9 mouse cellular contexts compared by ENCODE assay signal in genomic region chr13:83987746-83988423, GRCm38 (mm10).
A peak's percentile ranks its signal among the peaks of the same experiment; 100 is the strongest.
DNase-seq lines count a peak whose midpoint lies in the region; ATAC-seq lines count a peak whose summit lies in the region.
"Had no signal": no experiment of that assay in that cellular context is flagged by ENCODE, and none has a peak within 500 bp of the region (broad histone marks: within the 10 kb centered on the region; RNA-seq: fewer than 3 reads in every experiment).

No protein-coding gene starts in this region.

- ATAC-seq in embryonic facial prominence, embryonic 13.5 days (ENCODE audit: insufficient number of reproducible peaks, insufficient read depth, low FRiP score, low TSS enrichment, low read depth), result no peak
- peak; percentile 67; the same call in 1 of the 2 replicates for ATAC-seq in intestine, embryonic 15.5 days
- ATAC-seq: Patski had no signal

- peak; percentile 74 to 77 for DNase-seq in cerebellum, adult 18-20 months
- peak; percentile 63 for DNase-seq in mesoderm, embryonic 11.5 days (ENCODE audit: low read depth, low spot score)
- DNase-seq in telencephalon, adult 2 months (ENCODE audit: low read depth, low spot score), result peak; percentile 85
- DNase-seq in spleen, postnatal 14 days (ENCODE audit: low spot score in 2 of 2), result no peak
- DNase-seq in heart, adult 8-10 months (ENCODE audit: low spot score), result no peak
- DNase-seq in ovary, adult 18-20 months (ENCODE audit: low spot score), result no peak

- no peaks in the 10 kb centered on the region for H3K27me3 ChIP-seq in embryonic facial prominence, embryonic 13.5 days
- H3K27me3 ChIP-seq in intestine, embryonic 15.5 days (replicated peaks), result no peaks in the 10 kb centered on the region

- H3K4me2 ChIP-seq in embryonic facial prominence, embryonic 13.5 days, result peak overlapping the region; percentile 42
- peak overlapping the region; percentile 34 for H3K4me2 ChIP-seq in intestine, embryonic 15.5 days (replicated peaks)

- no peak overlapping the region for H3K27ac ChIP-seq in embryonic facial prominence, embryonic 13.5 days
- H3K27ac ChIP-seq in intestine, embryonic 15.5 days, result no peak overlapping the region

- H3K9me3 ChIP-seq in embryonic facial prominence, embryonic 13.5 days, result no peaks in the 10 kb centered on the region
- no peaks in the 10 kb centered on the region for H3K9me3 ChIP-seq in intestine, embryonic 15.5 days

- WGBS in embryonic facial prominence, embryonic 13.5 days, result 44% methylated on average over 11 of the region's 11 CpGs
- WGBS in intestine, embryonic 15.5 days, result 45% methylated on average over 11 of the region's 11 CpGs

- H3K9ac ChIP-seq in embryonic facial prominence, embryonic 13.5 days, result no peak overlapping the region
- H3K9ac ChIP-seq in intestine, embryonic 15.5 days, result no peak overlapping the region

- no peaks in the 10 kb centered on the region; the same call in 1 of the 2 replicates for H3K4me1 ChIP-seq in embryonic facial prominence, embryonic 13.5 days
- H3K4me1 ChIP-seq in intestine, embryonic 15.5 days (replicated peaks), result no peaks in the 10 kb centered on the region

- H3K4me3 ChIP-seq in embryonic facial prominence, embryonic 13.5 days, result peak overlapping the region; percentile 4; the same call in 1 of the 2 replicates
- no peak overlapping the region for H3K4me3 ChIP-seq in intestine, embryonic 15.5 days (replicated peaks)

- H3K36me3 ChIP-seq in embryonic facial prominence, embryonic 13.5 days, result no peaks in the 10 kb centered on the region
- H3K36me3 ChIP-seq in intestine, embryonic 15.5 days, result no peaks in the 10 kb centered on the region

Comparison
In these comparisons a context has a peak if more than half of its experiments do, and no peak if none do; other contexts are left out.
1. DNase-seq: peak in cerebellum, adult 18-20 months (2 of 2), mesoderm, embryonic 11.5 days (single experiment) and telencephalon, adult 2 months (single experiment); none in spleen, postnatal 14 days (0 of 2), heart, adult 8-10 months (single experiment) and ovary, adult 18-20 months (single experiment).